Mouse (Mus musculus) C2C12 (cell line): ENCODE measurements at regions not wholly inside any gene's neighbourhood (a gene's known extent, or its start where the extent isn't known, plus 50 kb on each side); places are given as distances from the start of the nearest gene placed in this dataset.

ENCODE experiments used
- CEBPB ChIP-seq: IDR thresholded peaks from one replicate; pipeline ENCODE4 v1.6.1; 2011; ENCODE audit warnings: low read depth, mild to moderate bottlenecking, control low read depth, moderate library complexity
- CTCF ChIP-seq: IDR thresholded peaks from one replicate; pipeline ENCODE4 v1.5.1; 2011; ENCODE audit not compliant: control insufficient read depth, insufficient read depth, insufficient read length
- FOSL1 ChIP-seq: IDR thresholded peaks from one replicate; pipeline ENCODE4 v1.8.0; 2011; ENCODE audit warnings: mild to moderate bottlenecking, low read length; ENCODE audit not compliant: poor library complexity, insufficient read depth, severe bottlenecking
- MAX ChIP-seq: IDR thresholded peaks from one replicate; pipeline ENCODE4 v1.6.1; 2011; ENCODE audit warnings: mild to moderate bottlenecking, control low read depth
- MYOG ChIP-seq: IDR thresholded peaks from one replicate; pipeline ENCODE4 v1.6.1; 2011; ENCODE audit not compliant: control insufficient read depth, insufficient read length; ENCODE audit errors: extremely low read depth
- USF1 ChIP-seq: IDR thresholded peaks from one replicate; pipeline ENCODE4 v1.6.1; 2011; ENCODE audit warnings: low read depth, mild to moderate bottlenecking, control low read depth, moderate library complexity

DNA sequence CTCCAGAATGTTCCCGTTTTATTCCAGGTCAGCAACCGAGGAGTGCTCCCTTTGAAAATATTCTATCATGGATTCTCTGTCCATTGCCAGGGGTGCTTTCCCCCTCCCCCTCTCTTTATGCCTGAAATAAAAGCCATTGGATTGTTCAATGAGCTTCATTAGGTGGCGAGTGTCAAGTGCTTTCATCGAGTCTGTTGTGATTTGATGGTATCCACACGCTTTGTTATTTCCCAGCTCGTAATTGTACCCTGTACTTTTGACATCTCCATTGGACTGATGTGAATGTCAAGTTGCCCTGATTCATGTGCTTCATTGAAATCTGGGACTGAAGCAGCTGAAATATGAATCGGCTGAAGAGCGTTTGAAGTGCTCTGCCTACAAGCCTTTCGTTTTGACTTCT is 333.1 kb upstream of the Nox3 start:
- TF ChIP-seq CTCF (no peak), MAX (no peak), USF1 (no peak), FOSL1 (no peak), CEBPB (no peak), MYOG (no peak)
